Mouse (Mus musculus) megakaryocyte-erythroid progenitor cell, adult 5-6 weeks (primary cell): ENCODE measurements around the gene Gmpr. TPM values are rescaled to one million over a fixed set of nuclear protein-coding genes. Genes with fewer than 3 reads are reported as not detected.

Experiments
- ATAC-seq: replicated peaks from 2 replicates; pipeline ENCODE4 v1.8.0; 2016; ENCODE audit warnings: mild to moderate bottlenecking, inconsistent platforms; ENCODE audit not compliant: severe bottlenecking, poor library complexity, low FRiP score, low TSS enrichment
- total RNA-seq, 2 experiments: library from RNA; stranded (forward) in 1 of 2; stranded (reverse) in 1 of 2; fragments of 200-1000, 215-1000 nt in 1 of 2; fragments of >200 nt in 1 of 2; fragmentation: Nextera tagmentation in 1 of 2; gene quantifications; 2 replicates each; pipeline ENCODE4 v1.2.3; 2014 to 2017

The Gmpr gene
- total RNA-seq, 2 experiments from 2014 or later, result 2.4 to 7.8 TPM

- ATAC-seq, result no peak
These were observed 75.0 kb downstream of the Gmpr start for GRCm38 (mm10) chr13:45582294-45582693.

DNA sequence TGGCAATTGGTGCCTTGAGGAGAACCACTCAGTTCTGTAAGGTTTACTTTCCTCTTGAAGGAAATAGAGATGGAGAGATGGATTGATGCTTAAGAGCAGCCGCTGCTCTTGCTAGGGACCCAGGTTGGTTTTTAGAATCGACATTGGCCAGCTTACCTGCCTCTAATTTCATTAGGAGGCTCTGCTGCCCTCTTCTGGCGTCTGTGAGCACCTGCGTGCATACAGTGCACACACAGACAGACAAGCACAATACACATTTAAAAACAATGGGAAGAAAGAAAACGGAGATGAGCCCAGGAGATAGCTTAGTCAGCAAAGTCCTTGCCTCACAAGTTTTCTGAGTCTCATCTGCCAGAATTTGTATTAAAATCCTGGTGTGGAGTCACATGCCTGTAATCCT is 75.8 kb downstream of the Gmpr start:
- ATAC-seq, result no peak

DNA sequence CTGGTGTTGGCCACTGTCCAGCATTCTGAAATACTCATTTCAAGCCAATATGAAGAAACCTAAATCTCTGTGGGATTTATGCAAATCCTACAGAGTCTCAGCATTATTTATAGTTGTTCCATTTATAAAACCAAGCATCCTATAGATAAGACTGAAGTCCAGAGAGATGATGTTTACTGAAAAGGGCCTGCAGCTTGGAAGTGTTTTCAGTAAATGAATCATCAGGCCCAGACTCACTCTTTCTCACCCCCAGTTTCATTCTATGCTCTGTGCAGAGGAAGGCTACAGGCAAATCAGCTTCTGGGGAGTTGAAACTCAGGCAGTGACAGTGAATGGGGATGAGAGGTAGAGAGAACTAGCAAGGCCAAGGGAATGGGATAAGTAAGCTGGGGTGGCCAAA is 83.7 kb downstream of the Gmpr start:
- no peak for ATAC-seq

DNA sequence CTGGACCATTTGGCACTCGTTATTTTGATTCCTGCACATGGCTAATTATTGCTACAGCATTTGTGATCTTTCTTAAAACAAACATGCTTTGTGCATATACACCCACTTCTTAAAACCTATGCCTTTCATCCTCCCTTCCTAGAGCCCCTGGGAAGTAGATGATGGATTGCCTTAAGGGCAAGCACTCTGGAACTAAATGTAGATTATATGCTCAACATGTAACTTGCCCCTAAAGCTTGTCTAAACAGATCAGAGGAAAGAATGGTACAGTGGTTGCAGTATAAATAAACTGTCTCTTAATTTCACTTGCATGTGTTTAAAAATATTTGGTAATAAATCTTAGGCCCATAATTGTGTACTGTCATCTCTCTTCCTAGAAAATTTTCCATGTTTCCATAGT is 86.7 kb downstream of the Gmpr start:
- no peak for ATAC-seq

DNA sequence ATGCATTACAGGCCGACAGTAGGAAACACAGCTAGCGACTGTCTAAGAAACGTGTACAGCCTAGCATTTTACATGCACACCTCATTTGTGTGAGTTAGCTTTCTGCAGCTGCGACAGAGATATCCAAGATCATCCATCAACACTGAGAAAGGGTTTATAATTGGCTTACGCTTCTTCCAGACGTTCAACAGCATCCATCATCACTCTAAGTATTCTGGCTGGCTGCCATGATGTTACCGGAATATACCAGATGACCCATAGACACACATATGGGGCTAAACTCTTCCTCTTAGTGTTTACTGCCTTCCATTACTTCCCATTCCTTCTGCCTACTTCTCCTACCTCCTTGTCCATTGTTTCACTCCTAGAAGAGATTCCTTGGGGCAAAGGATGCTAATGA is 88.2 kb downstream of the Gmpr start:
- no peak for ATAC-seq

DNA sequence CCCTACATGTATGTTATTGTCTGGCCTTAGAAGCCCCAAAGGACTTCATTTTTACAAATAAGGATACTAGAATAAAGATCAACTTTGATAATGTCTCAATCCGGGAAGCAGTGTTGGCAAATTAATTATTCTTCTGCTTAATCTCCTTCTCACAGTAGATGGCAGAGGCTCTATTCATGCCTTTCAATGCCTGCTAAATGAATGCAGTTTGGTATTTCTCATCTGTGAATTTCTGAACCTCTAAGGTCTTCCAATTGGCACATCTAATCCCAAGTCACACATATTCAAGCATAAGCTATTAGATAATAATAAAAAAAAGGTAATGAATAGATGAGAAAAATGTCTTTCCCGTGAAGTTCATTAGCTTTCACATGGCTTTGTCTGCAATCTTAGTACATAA is 92.6 kb downstream of the Gmpr start:
- no peak for ATAC-seq

DNA sequence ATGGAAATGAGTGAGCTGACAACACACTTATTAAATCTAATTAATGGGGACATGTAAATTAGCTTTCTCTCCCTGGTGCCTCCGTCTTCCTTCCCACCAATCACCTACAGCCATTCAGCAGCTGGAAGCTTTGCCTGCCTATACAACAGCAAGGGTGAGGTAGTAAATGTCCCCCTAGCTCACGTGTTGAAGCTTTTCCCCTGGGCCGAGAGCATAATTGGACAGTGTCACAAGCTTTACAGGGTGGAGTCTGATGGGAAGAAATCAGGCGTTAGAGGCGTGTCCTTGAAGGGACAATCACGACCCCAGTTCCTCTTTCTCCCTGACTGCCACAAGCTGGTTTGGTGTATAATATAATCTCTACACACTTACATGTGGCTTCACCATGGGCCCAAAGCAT is 93.2 kb downstream of the Gmpr start:
- ATAC-seq, result no peak

Other genes starting within 250 kb of the Gmpr start
- gene Mylip, start 117.7 kb upstream of the Gmpr start, total RNA-seq (2014; fragmentation: Nextera tagmentation), result 7.4 and 9.0 TPM in 2 replicates
- gene Mylip, start 117.7 kb upstream of the Gmpr start, total RNA-seq (2017), result 7.8 and 8.0 TPM in 2 replicates